Mouse (Mus musculus) left cerebral cortex, adult 11 months (tissue): ENCODE results near the gene Nxn.

Experiments used
- DNase-seq: peaks from one replicate; pipeline ENCODE4 v3.0.0; 2022; ENCODE audit warnings: low spot score

The Nxn gene

GRCm38 (mm10) chr11:76328522-76329290 is 70.2 kb downstream of the Nxn start:
- no peak for DNase-seq

DNA sequence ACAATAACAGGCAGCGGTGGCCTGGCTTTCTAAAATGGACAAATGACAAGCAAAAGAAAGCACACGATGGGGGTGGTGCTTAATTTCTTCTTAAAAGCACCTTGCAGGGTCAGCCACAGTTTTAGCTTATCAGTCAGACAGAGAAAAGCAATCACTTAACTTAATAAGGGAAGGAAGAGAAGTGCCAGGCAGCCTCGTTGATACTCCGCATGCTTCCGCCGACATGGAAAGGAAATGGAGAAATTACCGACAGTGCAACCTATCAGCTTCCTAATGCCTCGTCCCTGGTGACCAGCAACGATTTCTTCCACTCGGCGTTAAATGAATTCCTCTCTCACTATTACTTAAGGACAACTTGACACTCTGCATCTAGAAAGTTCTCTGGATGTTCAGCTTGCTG is 70.9 kb downstream of the Nxn start:
- no peak for DNase-seq

DNA sequence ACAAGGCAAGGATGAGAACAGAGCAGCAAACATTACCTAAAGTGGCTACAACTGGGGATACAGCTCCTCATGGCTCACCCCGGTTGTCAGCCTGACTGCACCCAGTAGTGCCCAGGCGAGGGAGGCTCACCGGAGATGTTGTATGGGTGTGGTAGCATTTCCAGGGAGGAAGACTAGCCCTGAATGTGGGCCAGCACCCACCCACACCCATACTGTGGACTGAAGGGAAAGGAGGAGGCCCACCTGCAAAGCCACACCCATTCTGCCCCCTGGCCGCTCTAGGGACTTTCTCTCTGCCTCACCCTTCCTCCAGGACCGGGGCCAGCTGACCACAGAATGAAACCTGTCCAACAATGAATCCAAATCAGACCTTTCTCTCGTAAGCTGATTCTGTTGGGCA is 72.3 kb downstream of the Nxn start:
- no peak for DNase-seq

GRCm38 (mm10) chr11:76326051-76326450 is 72.9 kb downstream of the Nxn start:
- DNase-seq = no peak

GRCm38 (mm10) chr11:76324801-76325200 is 74.1 kb downstream of the Nxn start:
- no peak for DNase-seq

GRCm38 (mm10) chr11:76324207-76324606 is 74.7 kb downstream of the Nxn start:
- DNase-seq = no peak

GRCm38 (mm10) chr11:76322939-76323338 is 76.0 kb downstream of the Nxn start:
- DNase-seq = no peak

- no peak for DNase-seq
Observed at GRCm38 (mm10) chr11:76322081-76322480, 76.9 kb downstream of the Nxn start.

GRCm38 (mm10) chr11:76320475-76320874 is 78.5 kb downstream of the Nxn start:
- DNase-seq = no peak

DNA sequence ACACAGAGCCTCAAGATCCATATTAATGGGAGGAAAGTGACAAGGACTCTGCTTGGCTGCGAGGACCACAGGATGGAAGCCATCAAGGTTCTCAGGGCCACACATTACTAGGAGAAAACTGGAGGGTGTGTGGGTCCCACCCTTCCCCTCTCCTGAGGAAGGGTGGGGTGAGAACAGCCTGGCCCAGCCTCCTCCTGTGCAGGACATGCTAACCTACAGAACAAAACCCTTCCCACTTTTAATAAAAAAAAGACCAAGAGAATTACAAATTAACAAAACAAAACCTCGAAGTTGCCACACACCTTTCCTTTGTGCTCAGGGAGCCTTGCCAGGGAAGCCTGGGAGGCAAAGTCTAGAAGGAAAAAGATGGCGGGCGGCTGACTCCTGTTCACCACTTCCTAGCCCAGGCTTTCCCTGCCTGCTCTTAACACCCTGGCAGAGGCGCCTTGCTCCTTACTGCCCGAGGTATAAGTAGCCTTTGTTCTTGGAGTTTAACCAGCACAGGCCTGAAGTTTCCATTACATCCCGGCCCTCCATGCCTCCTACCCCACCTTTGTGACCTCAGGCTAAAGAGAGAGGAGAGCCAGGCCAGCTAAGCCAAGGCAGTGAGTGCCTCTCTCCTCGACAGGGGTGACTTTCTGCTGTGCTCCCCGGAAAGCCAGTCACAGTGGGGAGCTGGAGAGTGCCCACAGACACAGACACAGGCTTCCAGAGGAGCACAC is 79.1 kb downstream of the Nxn start:
- DNase-seq = no peak

DNA sequence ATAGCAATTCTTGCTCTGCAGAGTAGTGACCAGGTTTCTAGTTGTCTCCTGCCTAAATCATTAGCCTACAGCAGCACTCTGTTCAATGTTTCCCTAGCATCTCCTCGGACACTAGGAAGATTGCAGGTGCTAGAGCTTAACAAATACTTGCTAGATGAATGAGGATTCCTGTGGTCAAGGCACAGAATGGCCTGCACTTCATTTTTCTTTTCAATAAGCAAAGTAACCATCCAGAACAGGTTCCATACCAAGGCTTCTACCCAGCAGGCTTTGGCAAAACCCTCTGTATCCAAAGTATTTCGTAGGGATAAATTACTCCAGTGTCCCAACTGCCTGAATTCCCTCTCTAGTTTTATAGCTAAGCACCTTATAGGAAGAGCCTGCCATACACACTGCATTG is 81.0 kb downstream of the Nxn start:
- DNase-seq = no peak

DNA sequence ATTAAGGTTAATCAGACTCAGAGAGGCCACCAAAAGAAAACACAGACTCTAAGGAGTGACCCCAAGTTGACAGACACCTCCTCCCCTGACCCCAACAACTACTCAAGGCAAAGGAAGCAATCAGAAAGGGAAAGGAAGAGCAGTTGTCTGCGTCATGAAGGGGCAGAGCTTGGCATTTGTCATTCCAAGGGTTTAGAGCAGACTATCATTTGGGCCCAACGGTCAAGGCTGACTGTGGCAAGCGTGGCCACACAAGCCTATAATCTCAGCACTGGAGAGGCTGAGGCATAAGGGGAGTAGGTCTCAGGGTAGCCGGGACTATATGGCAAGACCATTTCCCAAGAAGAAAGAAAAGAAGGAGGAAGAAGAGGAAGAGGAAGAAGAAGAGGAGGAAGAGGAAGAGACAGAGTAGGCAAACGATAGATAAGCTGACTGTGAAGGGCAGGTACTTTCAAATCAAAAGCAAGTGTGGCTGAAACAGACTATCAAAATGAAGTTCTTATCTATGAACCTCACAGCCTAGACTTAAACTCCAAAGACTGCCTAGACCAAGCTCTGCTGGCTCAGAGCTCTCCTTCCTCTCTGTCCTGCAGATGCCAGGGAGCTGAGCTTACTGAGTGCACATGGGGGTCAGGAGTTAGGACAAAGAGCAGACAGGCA is 83.0 kb downstream of the Nxn start:
- no peak for DNase-seq

DNA sequence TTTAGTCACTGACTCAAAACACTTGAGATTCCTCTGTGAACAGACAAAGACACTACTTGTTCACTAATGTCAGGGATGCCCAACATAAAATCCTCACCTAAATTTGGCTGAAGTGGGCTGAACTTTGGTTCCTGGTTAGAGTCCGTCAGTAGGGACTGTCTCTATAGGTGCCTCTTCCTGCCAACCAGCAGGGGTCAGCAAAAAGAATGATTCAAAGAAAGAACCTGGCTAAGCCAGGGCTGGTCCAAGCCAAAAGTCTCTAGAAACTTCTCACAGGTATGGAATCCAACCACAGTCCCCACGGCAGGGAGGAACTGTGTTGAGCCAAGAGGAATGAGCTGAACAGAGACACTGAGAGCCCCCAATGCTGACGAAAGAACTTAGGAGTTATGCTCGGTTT is 84.2 kb downstream of the Nxn start:
- no peak for DNase-seq

GRCm38 (mm10) chr11:76314140-76314539 is 84.8 kb downstream of the Nxn start:
- no peak for DNase-seq

- DNase-seq = no peak
Observed at GRCm38 (mm10) chr11:76312805-76313204, 86.1 kb downstream of the Nxn start.

DNA sequence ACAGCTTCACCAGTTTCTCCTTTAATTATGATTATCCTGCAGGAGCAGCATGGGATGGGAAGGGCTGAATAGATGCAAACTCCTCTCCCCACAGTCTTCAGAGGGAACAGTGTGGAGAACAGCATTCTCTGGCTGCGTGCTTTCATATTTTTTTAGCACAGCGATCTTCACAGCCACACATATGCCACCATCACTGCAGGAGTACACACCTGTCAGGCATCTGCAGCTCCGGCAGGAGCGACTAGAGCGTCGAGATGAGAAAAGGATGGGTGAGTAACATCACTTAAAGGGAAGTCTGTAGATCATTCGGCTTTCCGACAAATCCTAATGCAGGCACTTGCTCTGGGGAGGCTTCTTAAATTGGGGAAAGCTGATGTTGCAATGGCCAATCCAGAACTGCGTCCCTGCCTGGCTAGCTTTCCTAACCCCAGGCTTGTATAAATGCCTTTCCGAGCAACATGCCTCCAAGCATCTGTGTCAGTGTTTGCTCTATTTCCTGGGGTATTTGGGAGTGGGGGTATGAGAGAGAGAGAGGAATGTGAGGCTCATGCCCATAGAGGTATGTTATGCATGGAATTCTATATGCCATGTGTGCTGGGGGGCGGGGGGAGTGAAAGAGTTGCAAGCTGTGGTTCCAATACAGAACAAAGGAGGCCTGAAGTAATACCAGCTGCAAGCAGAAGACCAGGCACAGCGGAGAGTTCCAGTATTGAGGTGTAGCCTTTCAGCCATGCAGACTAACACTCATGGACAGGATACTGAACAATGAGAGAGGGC is 87.5 kb downstream of the Nxn start:
- no peak for DNase-seq

- DNase-seq = no peak
Observed at GRCm38 (mm10) chr11:76309868-76310267, 89.1 kb downstream of the Nxn start.

- no peak for DNase-seq
Observed at GRCm38 (mm10) chr11:76309072-76309471, 89.9 kb downstream of the Nxn start.

DNA sequence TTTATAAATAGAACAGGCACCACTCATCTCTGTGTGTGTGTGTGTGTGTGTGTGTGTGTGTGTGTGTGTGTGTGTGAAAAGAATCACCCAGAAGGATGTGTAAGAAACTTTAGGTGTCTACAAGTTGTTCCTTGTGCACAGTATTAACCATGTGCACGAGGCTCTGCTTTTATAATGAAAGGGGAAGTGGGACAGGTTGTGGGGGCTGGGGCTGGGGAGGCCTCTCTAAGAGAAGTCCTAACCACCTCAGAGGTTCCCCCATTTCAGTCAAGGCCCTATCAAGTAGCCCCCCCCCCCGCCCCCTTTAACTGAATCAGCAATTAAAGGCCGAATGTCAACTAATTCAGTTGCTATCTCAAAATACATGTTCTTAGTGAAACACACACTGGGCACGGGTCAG is 92.2 kb downstream of the Nxn start:
- no peak for DNase-seq

- no peak for DNase-seq
Observed at GRCm38 (mm10) chr11:76305571-76305970, 93.4 kb downstream of the Nxn start.

- no peak for DNase-seq
Observed at GRCm38 (mm10) chr11:76303368-76303767, 95.6 kb downstream of the Nxn start.

DNA sequence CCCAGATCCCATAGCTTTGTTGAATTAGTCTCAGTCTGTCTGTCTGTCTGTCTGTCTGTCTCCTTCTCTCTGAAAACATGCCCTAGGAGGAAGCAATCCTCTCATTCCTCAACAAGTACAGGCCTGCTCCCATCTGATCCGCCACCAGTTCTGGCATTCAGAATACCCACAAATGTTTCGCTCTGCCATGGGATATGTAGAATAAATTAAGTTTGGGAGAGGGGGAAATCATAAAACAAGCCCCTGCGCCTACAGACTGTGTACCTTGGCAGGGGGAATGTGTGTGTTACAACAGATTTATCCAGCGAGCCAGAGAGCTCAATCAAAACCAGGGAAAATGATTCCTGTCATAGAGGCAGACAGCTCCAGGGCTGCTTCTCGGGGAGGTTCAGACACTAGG is 98.1 kb downstream of the Nxn start:
- DNase-seq = no peak
